Mouse (Mus musculus): ENCODE measurements around the gene Apold1.
A peak's percentile ranks its signal among the peaks of the same experiment; 100 is the strongest.

The Apold1 gene

DNA sequence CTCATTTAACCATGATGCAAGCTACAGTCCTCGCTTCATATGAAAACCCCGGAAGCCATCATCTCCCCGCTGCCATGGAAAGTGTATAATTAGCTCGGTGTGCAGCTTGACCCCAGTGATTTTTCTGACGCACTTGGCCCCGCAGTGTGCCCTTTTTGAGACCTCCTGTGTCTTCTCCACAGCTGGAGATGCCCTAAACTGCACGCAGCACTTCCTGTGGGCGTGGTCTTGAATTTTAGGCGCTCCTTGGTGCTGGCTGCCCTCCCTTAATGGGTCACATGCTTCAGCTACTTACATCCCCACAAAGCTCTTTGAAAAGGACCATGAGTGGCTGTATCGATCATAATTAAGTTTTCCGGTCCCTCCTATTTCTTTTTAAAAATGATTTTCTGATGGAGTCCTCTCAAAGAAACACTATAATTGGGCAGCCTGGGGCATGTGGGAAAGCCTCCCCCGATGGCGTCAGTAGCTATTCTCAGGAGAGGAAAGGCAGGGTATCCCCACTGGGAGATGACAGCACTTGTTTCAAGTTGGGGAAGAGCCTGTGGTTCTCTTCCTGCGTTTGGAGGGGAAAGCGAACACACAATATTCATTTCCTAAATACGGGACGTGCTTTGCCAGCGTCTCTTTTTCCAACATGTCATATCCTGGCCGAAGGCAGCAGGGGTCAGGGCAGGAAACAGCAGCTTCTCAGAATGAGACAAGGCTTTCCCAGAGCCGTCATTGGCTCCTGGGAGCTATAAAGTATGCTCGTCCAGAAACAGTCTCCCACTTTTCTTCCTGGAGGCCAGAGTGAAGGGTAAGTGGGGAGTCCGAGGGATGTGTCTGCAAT is at the start of gene Apold1:
Apold1 (plus strand) TSS at position 488 of the 832 bp plus-strand sequence.
- no peak for DNase-seq

DNA sequence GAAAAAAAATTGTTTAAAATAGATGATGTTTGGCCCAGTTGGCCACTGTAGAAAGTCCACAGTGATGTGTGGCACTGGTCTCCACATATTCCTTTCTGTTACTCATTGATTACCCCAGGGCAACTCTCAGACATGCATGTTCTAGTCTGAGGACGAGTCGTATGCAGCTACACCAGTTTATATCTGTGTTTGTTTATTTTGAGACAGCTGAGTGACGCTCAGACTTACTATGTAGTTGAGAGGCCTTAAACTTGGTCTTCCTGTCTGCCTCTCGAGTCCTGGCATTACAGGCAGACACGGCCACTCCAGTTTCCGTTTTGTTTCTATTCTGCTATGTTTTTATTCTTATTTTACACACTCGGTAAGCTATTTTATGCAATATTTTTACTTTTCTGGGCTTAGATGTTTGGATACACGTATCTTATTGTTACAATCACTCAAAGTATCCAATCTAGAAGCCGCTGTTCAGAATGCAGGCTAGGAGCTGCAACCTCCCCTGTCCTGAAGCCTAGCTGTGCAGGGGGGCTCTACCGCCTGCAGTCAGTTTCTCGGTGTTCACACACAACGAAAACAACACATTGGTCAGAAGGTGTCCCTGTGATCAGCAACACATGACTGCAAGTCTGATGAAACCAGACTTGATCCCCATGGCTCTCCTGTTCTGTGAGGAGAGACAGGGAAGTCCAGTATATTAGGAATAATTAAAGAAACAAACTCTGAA is 48.9 kb upstream of the Apold1 start:
- no peak for DNase-seq

DNA sequence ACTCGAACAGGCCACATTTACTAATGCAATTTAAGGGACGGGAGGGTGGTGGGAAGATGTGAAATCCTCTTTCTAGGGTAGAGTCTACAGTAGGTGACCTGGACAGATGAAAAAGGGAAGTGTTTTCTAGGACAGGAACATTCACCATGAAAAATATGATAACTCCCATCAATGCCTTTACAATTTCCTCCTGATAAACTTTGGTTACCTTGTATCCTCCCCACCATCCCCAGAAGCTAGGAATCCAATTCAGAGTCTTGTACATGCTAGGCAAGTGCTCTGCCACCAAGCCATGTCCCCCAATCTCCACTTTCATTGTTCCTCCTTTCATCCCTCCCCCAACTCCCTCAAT is 48.3 kb upstream of the Apold1 start:
- no peak for DNase-seq

DNA sequence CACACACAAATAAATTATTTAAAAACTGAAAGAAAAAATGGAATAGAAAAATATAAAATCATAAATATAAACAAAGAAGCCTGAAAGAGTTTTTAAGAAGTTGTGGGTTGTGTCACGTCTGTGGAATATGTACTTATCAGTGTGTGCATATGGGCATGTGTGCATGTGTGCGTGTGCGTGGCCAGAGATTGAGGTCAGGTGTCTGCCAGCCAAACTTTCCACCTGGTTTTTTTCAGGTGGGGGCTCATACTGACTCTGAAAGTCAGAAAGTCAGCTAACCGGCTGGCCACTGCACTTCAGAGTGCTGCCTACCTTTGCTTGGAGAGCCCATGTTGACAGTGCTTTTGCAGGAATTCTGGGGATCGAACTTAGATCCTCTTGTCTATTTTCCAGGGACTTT is 47.2 kb upstream of the Apold1 start:
- DNase-seq: no peak

DNA sequence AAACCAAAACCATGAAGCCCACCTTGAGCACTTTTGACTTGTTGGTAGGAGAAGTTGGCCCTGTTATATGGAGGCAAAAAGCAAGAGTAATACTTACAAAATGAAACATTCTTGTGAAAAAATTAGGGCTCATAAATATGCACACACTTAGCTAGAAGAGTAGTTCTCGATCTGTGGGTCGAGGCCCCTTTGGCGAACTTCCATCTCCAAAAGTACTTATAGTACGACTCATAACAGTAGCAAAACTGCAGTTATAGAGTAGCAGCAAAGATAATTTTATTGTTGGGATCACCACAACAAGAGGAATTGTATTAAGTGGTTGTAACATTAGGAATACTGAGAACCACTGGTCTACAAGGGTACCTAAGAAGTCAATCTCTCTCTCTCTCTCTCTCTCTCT is 41.7 kb upstream of the Apold1 start:
- no peak for DNase-seq

DNA sequence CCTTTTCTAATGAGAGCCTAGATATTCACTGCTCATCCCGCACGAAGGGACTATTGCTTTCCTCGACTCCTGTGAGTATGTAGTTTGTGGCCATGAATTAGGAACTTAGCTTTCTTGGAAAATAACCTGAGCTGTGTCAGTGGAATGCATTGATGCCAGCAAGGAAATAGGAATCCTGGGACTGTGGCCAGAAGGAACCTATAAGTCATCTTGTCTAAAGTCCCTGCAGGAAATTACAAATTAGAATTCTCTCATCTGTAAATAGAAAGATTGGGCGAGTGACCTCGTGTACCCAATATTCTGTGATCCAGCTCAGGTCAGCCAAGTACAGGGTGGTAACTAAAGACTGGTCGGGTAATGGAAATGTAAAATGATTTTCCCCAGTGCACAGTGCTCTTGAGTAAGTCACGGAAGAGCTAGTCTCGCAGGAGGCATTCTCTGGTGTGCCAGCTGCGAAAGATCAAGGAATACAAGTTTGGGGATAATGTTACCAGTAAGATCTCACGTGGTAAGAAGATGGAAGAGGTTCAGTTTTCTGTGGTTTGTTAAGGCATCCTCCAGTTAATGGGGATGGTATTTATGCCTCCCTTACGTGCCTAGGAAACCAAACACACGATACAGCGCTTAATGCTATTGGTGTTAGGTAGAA is 37.6 kb upstream of the Apold1 start:
- DNase-seq: no peak

DNA sequence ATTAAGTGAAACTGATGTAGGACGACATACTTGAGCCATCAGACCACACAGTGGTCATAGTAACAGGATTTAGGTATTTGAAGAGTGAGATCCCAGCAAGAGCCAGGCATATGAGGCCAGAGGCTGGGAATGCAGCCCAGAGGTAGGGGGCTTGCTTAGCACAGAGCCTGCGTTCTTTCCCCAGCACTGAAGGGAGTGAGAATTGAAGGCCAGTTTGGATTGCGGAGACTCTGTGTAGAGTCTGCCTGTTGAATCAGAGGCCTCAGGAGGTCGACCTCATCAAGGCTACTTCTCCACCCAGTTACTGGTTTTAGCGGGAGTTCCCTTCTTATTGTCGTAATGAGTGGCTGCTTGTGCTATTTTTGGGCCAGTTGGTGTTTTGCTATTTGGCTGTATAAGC is 35.5 kb upstream of the Apold1 start:
- DNase-seq: no peak

DNA sequence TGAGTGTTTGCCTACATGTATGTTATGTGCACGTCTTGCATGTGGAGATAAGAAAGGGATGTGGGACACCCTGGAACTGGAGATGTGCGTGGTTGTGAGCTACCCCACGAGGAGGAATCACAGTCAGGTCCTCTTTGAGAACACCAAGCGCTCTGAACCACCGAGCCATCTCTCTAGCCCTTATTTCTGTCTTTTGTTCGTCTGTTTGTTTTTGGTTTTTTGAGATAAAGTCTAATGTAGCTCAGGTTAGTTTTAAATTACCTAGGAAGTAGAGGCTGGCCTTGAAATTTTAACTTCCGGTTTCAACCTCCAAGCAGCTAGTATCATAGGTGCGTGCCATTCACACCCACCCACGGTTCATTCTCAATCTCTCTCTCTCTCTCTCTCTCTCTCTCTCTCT is 34.7 kb upstream of the Apold1 start:
- no peak for DNase-seq

DNA sequence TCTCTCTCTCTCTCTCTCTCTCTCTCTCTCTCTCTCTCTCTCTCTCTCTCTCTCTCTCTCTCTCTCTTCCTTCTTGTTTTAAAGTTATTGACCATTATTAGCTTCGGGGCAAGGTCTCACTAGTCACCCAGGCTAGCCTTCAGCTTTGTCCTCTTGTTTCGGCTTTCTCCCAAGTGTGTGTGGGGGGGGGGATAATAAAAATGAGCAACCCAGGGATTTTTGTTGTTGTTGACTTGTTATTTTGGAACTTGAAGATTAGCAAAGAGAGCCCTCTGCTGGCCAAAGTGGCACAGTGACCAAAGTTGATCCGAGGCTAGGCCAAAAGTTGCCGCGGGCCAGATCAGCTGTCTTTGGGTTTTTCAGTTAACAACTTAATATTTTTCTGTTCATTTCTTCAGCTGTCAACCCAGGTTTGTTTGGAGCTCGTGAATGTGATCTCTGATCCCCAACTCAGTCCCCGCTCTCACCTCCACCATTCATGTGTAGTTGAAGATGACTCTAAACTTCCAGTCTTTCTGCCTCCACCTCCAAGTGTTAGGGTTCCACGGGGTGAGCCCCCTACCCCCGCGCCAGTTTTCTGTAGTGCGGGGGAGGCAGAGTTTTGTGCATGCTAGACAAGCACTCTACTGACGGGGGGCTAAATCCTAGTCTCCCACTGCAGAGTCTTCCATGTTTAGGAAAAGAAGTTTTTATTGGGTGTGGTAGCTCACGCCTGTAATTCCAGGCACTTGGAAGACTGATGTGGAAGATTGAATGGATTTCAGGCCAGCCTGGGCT is 34.0 kb upstream of the Apold1 start:
- peak; percentile 50 for DNase-seq

DNA sequence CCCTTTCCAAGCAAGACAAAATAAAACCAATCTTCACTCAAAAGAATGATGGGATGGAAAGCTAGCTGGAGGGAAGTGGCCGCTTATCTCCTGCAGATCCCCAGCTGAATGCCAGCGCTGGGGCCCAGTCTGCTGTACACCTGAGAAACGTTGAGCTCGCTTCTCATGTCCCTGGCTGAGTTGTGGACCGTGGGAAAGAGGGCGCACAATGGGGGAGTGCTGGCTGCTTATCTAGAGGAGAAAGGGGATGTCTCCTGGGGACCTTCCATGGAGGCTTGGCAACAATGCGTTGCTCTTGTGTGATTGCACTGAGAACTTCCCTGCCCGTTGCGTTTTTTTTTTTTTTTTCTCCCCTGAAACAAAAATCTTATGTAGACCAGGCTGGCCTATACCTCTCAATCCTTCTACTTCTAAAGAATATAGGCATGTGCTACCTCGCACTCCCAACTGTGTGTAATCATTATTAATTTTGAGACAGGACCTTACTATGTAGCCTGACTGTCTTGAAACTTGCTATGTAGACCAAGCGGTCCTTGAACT is 32.9 kb upstream of the Apold1 start:
- DNase-seq: no peak

DNA sequence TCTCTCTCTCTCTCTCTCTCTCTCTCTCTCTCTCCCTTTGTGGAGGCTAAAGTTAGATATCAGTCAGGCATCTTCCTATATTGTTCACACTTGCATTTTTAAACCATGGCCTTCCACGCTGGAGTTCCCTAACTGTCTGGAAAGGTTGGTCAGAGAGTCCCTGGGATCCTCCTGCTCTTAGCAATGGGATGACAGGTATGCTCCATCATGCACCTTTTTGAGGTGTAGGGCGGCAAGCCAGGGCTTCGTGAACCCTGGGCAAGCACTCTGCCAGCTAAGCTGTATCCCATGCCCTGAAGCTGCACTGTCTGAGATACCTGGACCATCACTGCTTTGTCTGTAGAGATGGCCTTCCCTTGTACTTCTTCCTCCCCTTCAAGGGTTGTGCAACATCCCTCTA is 32.3 kb upstream of the Apold1 start:
- DNase-seq: no peak

DNA sequence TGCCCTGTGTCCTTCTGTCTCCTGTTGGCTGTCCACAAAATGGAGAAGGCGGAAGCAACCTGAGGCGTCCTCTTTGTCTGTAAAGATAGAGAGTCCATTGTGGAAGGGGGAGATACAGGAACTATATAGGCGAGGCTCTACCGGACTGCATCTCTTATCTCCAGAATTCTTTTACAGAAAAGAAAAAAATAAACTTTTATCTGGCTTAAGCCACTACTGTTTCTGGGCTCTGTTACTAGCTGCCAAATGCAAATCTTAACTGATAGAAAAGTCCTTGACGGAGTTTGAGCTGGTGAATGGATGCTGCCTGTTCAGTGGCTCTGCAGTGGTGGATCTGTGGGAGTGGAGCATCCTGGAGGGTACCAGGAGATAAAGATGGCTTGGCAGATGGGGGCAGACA is 30.2 kb upstream of the Apold1 start:
- DNase-seq: no peak

DNA sequence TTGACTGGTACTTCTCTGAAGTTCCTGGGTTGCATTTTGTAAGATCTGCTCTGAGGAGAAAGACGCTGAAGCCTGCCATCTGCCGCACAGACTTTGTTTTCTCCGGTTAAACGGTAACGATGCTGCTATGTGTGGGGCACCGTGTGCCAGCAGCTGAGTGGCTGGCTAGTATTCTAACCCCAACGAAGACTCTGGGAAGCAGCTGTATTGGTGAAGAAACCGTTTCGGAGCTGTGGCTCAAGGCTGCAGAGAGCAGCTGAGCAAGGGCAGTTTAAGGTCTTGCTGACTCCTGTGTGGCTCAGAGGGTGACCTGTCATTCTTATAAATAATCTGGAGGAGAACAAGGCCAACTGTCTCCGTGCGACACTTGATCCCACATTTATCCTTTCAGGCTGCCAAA is 27.5 kb upstream of the Apold1 start:
- DNase-seq: no peak

DNA sequence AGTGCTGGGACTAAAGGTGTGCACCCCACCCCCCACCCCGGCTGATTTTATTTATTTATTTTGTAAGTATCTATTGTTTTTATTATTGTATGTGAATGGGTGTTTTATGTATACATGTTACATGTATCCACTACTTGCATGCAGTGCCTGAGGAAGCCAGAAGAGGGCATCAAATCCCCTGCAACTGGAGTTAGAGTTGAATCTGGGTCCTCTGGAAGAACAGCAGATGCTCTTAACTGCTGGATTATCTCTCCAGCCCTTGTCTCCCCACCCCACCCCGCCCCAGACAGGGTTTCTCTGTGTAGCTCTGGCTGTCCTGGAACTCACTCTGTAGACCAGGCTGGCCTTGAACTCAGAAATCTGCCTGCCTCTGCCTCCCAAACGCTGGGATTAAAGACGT is 25.1 kb upstream of the Apold1 start:
- DNase-seq: no peak

DNA sequence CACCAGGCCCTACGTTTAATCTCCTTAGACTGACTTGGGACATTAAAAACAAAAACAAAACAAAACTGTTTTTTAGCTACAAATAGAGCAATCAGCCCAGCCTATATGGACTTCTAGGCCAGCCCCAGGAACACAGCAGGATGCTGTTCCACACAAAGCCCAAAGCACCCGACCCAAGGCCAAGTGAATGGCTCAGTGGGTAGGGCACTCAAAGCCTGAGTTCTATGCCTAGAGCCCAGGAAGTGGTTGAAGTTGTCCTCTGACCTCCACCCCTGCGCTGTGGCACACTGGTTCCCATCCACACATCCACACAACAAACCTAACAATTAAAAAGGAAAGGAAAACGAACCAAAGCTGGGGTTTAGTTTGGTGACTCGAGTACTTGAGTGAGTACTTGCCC is 20.2 kb upstream of the Apold1 start:
- DNase-seq: no peak

DNA sequence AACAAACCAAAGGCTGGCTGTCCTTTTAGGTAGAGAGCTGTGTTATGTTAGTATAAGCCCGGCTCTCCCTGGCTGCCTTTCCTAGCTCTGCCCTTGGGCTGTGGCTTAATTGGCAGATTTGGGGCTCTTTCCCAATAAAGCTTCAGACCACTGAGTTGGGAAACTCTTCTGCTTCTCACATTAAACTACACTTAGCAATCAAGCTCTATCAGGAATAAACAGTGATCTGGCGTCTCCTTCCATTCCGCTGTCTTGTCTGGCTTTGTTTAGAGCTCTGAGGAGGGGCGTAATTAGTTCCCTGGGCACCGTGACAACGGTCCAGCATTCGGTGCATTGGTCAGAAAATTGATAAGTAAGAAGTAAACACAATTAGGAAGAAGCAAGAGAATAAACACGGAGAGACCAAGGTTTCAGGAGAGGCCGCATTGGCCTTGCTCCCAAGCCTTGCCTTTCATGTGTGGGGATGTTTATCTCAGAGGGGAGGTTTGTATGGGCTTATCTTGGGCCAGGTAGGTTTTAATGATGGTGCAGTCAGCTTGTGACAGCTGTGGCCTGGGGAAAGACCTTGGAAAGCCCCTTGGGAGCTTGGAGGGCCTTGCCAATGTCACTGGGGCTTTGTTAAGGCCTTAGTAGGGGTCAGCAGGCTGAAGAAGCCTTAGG is 19.5 kb upstream of the Apold1 start:
- no peak for DNase-seq

DNA sequence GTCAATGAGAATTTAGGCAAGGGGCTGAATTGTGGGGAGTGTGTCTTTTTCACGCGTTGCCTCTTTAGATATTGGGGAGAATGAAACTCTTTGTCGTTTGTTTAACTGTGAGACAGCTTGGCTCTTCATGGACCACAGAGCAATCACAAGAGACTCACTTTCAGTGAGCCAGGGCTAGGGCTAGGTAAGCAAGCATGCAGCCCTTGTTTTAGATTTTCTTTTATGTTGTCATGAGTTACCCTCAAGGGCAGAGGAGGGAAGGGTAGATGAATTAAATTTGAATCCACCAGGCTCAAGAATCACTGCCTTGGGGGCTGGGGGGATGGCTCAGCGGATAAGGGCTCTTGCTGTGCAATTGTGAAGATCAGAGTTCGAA is 19.0 kb upstream of the Apold1 start:
- DNase-seq: no peak

DNA sequence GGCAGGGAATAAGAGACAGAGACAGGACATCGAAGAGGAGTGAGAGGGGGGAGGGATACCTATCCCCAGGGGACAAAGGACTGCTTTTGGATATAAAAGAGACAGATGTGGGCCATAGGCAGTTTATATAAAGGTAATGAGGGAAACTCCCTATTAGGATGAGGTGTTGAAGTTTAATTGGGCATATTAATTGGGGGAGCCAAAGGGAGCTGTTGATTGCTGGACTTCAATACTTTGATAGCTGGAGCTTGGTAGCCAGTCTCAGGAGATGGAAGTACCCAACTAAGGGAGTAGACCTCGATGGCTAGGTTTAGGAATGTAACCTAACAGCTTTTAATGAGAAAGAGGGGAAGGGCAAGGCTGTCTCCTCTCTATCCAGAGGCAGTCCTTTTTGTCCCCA is 17.6 kb upstream of the Apold1 start:
- no peak for DNase-seq

DNA sequence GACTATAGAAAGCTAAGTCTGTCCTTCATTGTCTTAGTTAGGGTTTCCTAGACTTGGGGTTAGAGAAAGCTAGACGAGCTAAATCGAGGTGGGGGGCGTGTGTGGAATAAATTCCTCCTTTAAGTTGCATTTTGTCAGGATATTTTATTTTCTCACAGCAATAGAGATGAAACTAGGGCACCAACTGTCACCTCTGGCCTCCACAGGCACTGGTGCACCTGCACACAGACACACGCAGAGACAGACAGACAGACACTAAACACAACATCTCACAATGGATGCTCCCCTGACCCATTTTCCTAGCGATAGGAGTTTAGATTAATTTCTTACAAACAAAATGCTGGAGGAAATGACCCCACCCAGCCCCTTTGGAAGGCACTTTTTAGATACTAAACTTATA is 14.8 kb upstream of the Apold1 start:
- DNase-seq: no peak

DNA sequence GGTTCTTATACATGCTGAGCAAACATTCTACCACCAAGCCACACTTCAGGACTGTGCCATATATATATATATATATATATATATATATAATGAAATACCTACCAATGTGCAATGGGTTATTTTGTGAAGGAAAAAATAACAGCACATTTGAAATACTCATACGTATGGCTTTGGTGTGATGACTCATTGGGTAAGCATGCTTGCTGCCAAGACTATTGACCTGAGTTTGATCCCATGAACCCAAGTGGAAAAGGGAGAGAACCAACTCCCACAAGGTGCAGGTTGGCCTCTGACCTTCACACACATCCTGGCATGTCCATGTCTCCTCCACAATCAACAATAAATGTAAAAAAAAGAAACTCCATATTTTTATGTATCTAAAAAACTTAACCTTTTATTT is 13.2 kb upstream of the Apold1 start:
- DNase-seq: no peak

DNA sequence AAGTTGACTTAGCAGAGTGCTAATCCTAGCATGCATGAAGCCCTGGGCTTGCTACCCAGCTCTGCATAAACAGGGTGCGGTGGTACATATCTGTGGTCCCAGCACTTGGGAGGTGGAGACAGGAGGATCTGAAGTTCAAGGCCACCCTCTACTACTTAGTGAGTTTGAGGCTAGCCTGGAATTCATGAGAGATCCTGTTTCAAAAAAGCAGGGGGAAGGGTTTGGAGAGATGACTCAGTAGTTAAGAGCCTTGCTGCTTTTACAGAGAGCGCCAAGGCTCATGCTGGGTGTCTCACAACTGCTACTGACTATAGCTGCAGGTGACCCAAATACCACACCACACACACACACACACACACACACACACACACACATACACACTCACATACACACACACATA is 12.0 kb upstream of the Apold1 start:
- no peak for DNase-seq

DNA sequence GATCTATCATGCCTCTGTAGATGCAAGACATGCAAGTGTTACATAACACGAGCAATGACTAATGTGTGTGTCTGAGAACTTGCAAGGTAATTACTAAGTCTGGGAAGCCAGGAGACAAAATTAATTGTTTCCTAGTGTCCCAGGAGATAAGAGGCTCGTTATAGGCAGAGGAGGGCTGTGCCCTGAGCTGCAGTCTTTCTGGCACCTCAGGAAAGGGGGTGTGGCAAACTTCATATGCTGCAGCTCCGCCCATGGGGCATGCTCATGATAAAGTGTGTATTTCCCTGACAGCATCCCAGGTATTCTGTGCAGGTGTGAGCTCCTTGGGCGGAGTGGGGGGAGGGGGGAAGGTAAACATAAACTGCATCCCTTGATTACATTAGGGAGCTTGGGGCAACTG is 9.4 kb upstream of the Apold1 start:
- DNase-seq: no peak

DNA sequence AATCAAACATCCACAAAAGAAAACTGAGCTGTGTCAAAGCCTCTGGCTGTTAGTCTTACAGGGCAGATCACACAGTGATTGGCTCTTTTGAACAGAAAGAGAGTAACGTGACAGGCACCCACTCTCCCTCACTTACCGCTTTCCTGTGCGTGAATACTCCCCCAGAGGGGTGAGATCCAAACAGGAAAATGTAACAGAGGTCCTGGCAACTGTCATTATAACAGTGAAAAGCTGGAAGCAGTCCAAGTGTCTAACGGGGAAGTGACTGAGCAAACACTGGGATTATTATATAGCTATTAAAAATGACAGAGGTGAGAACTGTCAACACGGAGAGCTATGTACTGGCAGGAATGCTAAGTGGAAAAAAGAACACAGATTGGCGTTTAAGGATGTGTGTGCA is 4.9 kb upstream of the Apold1 start:
- no peak for DNase-seq

Measured in layer of hippocampus, adult 9-11 months (tissue).